27 mouse cellular contexts compared by ENCODE assay signal in genomic region chr1:176945175-176945540, GRCm38 (mm10).
DNase-seq lines count a peak whose midpoint lies in the region; ATAC-seq lines count a peak whose summit lies in the region.
"Had no signal": no experiment of that assay in that cellular context is flagged by ENCODE, and none has a peak within 500 bp of the region (broad histone marks: within the 10 kb centered on the region; RNA-seq: fewer than 3 reads in every experiment).

No protein-coding gene starts in this region.

- WGBS in forebrain, embryonic 12.5 days = 82% methylated on average over 12 of the region's 12 CpGs
- WGBS in forebrain, embryonic 10.5 days = 82% methylated on average over 12 of the region's 12 CpGs
- WGBS in forebrain, embryonic 14.5 days = 80% methylated on average over 12 of the region's 12 CpGs

- no peaks in the 10 kb centered on the region for H3K9me3 ChIP-seq in forebrain, embryonic 12.5 days
- H3K9me3 ChIP-seq in forebrain, embryonic 10.5 days = no peaks in the 10 kb centered on the region
- H3K9me3 ChIP-seq in forebrain, embryonic 14.5 days (replicated peaks; ENCODE audit: control insufficient read depth, low read length) = no peaks in the 10 kb centered on the region
- H3K9me3 ChIP-seq: heart, embryonic 15.5 days; hindbrain, embryonic 15.5 days; kidney, embryonic 15.5 days; limb, embryonic 15.5 days; megakaryocyte, embryonic 14.5 days; neural tube, embryonic 12.5 days had no signal

- H3K9ac ChIP-seq in forebrain, embryonic 12.5 days = no peak overlapping the region
- H3K9ac ChIP-seq in forebrain, embryonic 14.5 days (ENCODE audit: low read length) = no peak overlapping the region
- H3K9ac ChIP-seq: heart, embryonic 15.5 days; hindbrain, embryonic 15.5 days; kidney, embryonic 15.5 days; limb, embryonic 15.5 days; liver, embryonic 14.5 days; lung, embryonic 14.5 days; neural tube, embryonic 12.5 days had no signal

- no peak overlapping the region for H3K4me3 ChIP-seq in forebrain, embryonic 12.5 days (replicated peaks)
- H3K4me3 ChIP-seq in forebrain, embryonic 10.5 days = no peak overlapping the region
- no peak overlapping the region for H3K4me3 ChIP-seq in forebrain, embryonic 14.5 days (ENCODE audit: low read depth, low read length)
- H3K4me3 ChIP-seq: heart, embryonic 15.5 days; hindbrain, embryonic 15.5 days; kidney, embryonic 15.5 days; limb, embryonic 15.5 days; megakaryocyte, embryonic 14.5 days; neural tube, embryonic 12.5 days had no signal

- H3K4me2 ChIP-seq in forebrain, embryonic 12.5 days = no peak overlapping the region
- no peak overlapping the region for H3K4me2 ChIP-seq in forebrain, embryonic 14.5 days (ENCODE audit: low read length)
- H3K4me2 ChIP-seq: heart, embryonic 15.5 days; hindbrain, embryonic 15.5 days; kidney, embryonic 15.5 days; limb, embryonic 15.5 days; lung, embryonic 14.5 days; neural tube, embryonic 12.5 days had no signal

- peaks cover 41% of the 10 kb centered on the region for H3K4me1 ChIP-seq in forebrain, embryonic 12.5 days
- H3K4me1 ChIP-seq in forebrain, embryonic 10.5 days = peaks cover 40% of the 10 kb centered on the region
- H3K4me1 ChIP-seq in forebrain, embryonic 14.5 days (ENCODE audit: control insufficient read depth, insufficient read depth, low read length) = peaks cover 39% of the 10 kb centered on the region
- H3K4me1 ChIP-seq: heart, embryonic 15.5 days; kidney, embryonic 15.5 days; limb, embryonic 15.5 days had no signal

- no peak for DNase-seq in forebrain, embryonic 10.5 days (ENCODE audit: extremely low spot score, low spot score)
- DNase-seq in thymus, postnatal 14 days = peak; percentile 34
- DNase-seq in thymus, postnatal 0 days (ENCODE audit: low spot score) = no peak
- no peak for DNase-seq in forebrain, embryonic 14.5 days (ENCODE audit: low spot score)
- no peak for DNase-seq in urinary bladder, postnatal 36 days (ENCODE audit: low spot score in 2 of 2)
- DNase-seq: adrenal gland, postnatal 36 days; cerebellum, adult 11-12 months; gastrocnemius, postnatal 36 days; heart, postnatal 36 days; kidney, postnatal 36 days; layer of hippocampus, adult 9-11 months; left cerebral cortex, postnatal 4 days; lung, embryonic 14.5 days; midbrain, embryonic 14.5 days; right cerebral cortex, postnatal 14 days had no signal

- no peak for ATAC-seq in forebrain, embryonic 12.5 days (ENCODE audit: low FRiP score)
- no peak for ATAC-seq in forebrain, embryonic 14.5 days
- ATAC-seq in granulocyte monocyte progenitor cell, adult 5-6 weeks (replicated peaks; ENCODE audit: poor library complexity, severe bottlenecking) = 0 out of 2 replicates have a peak, but pooled peaks have one; percentile 10
- ATAC-seq in inflammation-experienced regulatory T-cells, adult 6 months = no peak
- ATAC-seq: intestine, postnatal 0 days; Patski had no signal

- peak overlapping the region; percentile 84; the same call in 1 of the 2 replicates for H3K27ac ChIP-seq in forebrain, embryonic 12.5 days
- H3K27ac ChIP-seq in forebrain, embryonic 10.5 days = no peak overlapping the region
- peak overlapping the region; percentile 94; the same call in 1 of the 2 replicates for H3K27ac ChIP-seq in forebrain, embryonic 14.5 days (ENCODE audit: low read depth, low read length)
- H3K27ac ChIP-seq: heart, embryonic 15.5 days; kidney, embryonic 15.5 days; limb, embryonic 15.5 days; liver, embryonic 14.5 days; neural tube, embryonic 12.5 days had no signal

- no peaks in the 10 kb centered on the region for H3K36me3 ChIP-seq in forebrain, embryonic 12.5 days (replicated peaks)
- no peaks in the 10 kb centered on the region for H3K36me3 ChIP-seq in forebrain, embryonic 10.5 days (replicated peaks)
- H3K36me3 ChIP-seq in forebrain, embryonic 14.5 days (ENCODE audit: control insufficient read depth, insufficient read depth, low read length) = no peaks in the 10 kb centered on the region
- H3K36me3 ChIP-seq: heart, embryonic 15.5 days; hindbrain, embryonic 15.5 days; kidney, embryonic 15.5 days; limb, embryonic 15.5 days; neural tube, embryonic 12.5 days had no signal

- H3K27me3 ChIP-seq in forebrain, embryonic 12.5 days = no peaks in the 10 kb centered on the region
- no peaks in the 10 kb centered on the region for H3K27me3 ChIP-seq in forebrain, embryonic 10.5 days (ENCODE audit: poor library complexity, severe bottlenecking)
- no peaks in the 10 kb centered on the region for H3K27me3 ChIP-seq in forebrain, embryonic 14.5 days (replicated peaks; ENCODE audit: control insufficient read depth, insufficient read depth, low read length)
- H3K27me3 ChIP-seq: heart, embryonic 15.5 days; hindbrain, embryonic 15.5 days; kidney, embryonic 15.5 days; limb, embryonic 15.5 days; megakaryocyte, embryonic 14.5 days; neural tube, embryonic 12.5 days; Patski had no signal
